Mouse (Mus musculus) embryonic facial prominence, embryonic 11.5 days (tissue): Measurements from ENCODE around the gene Hsp90ab1. TPM values are rescaled to one million over a fixed set of nuclear protein-coding genes. Genes with fewer than 3 reads are reported as not detected.

Experiments
- ATAC-seq: fragments of 200-750 bp; cut with Nextera tagmentation; replicated peaks from 2 replicates; pipeline ENCODE4 v1.8.0; 2017; ENCODE audit warnings: low read depth; ENCODE audit not compliant: insufficient number of reproducible peaks, low FRiP score, low TSS enrichment
- DNase-seq: peaks from one replicate; pipeline ENCODE4 v3.0.0-alpha.2; 2015; ENCODE audit warnings: low spot score
- H3K27ac ChIP-seq: fragments of 300-500 bp; sonication (generic); replicated peaks from 2 replicates; pipeline ENCODE4 v1.5.1; 2014; ENCODE audit warnings: mild to moderate bottlenecking, low read depth, low read length, control low read depth
- H3K27me3 ChIP-seq: fragments of 300-500 bp; sonication (generic); 2 replicates; pipeline ENCODE4 v1.6.1; 2014; ENCODE audit warnings: mild to moderate bottlenecking, low read length, moderate library complexity, mixed read lengths; ENCODE audit not compliant: control insufficient read depth, insufficient read depth
- H3K36me3 ChIP-seq: fragments of 300-500 bp; sonication (generic); replicated peaks from 2 replicates; pipeline ENCODE4 v1.6.1; 2014; ENCODE audit warnings: low read depth, mild to moderate bottlenecking, low read length, moderate library complexity, mixed read lengths; ENCODE audit not compliant: control insufficient read depth, insufficient read depth
- H3K4me1 ChIP-seq: fragments of 300-500 bp; sonication (generic); 2 replicates; pipeline ENCODE4 v1.6.1; 2014; ENCODE audit warnings: low read length, mixed read lengths; ENCODE audit not compliant: control insufficient read depth, insufficient read depth
- H3K4me2 ChIP-seq: fragments of 300-500 bp; sonication (generic); 2 replicates; pipeline ENCODE4 v1.6.1; 2014; ENCODE audit warnings: low read depth, mild to moderate bottlenecking, control low read depth, low read length, moderate library complexity
- H3K4me3 ChIP-seq: fragments of 300-500 bp; sonication (generic); 2 replicates; pipeline ENCODE4 v1.5.1; 2014; ENCODE audit warnings: low read depth, low read length, control low read depth
- H3K9ac ChIP-seq: fragments of 300-500 bp; sonication (generic); replicated peaks from 2 replicates; pipeline ENCODE4 v1.6.1; 2014; ENCODE audit warnings: mild to moderate bottlenecking, control low read depth, low read length
- H3K9me3 ChIP-seq: fragments of 300-500 bp; sonication (generic); replicated peaks from 2 replicates; pipeline ENCODE4 v1.6.1; 2016; ENCODE audit warnings: mild to moderate bottlenecking, low read length, inconsistent platforms, mixed read lengths; ENCODE audit not compliant: control insufficient read depth
- WGBS: fragments of 180-500 bp; shearing (Covaris S2); extraction: QIAGEN DNeasy Blood & Tissue Kit; methylation state at CpG from one replicate; pipeline ENCODE4 v1.1.7; 2014; 5-methylcytosine and 5-hydroxymethylcytosine counted together
- polyA plus RNA-seq: library from polyadenylated mRNA; unstranded; fragments of >200 nt; fragmentation: Nextera tagmentation; extraction: Ambion mirVana; gene quantifications from 2 replicates; pipeline ENCODE4 v1.2.1, GENCODE M21; 2014

The Hsp90ab1 gene
- polyA plus RNA-seq, 1 experiment from 2014 or later, result 1,660 TPM

GRCm38 (mm10) chr17:45544001-45544872 is 28.8 kb downstream of the Hsp90ab1 start:
- Histone ChIP-seq H3K4me3 (no peak overlapping the region), H3K9me3 (no peaks in the 10 kb centered on the region), H3K4me1 (peaks cover 8% of the 10 kb centered on the region), H3K9ac (no peak overlapping the region), H3K27ac (no peak overlapping the region), H3K36me3 (no peaks in the 10 kb centered on the region; the same call in none of the 2 replicates), H3K27me3 (peaks cover 49% of the 10 kb centered on the region), H3K4me2 (no peak overlapping the region)
- DNase-seq (peak; percentile 42), ATAC-seq (no peak)
- 7% methylated on average over 24 of the region's 24 CpGs for WGBS

DNA sequence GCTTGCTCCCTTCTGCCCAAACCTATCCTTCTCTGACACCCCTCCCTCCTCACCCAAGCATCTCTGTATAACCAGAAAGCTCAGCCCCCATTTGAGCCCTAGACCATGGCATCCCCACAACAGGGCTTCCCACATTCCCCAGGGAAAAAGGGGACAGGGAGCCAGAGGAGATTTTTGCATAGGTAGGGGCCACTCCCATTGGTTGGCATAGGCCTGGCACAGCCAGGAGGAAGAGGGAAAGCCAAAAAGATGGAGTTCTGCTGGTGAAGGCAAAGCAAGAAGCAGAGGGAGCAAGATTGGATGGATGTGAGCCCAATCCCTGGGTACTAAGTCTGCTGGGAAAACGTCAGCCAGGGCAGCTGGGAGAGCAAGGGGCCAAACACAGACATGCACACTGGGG is 30.0 kb downstream of the Hsp90ab1 start:
- H3K9me3 ChIP-seq, result no peaks in the 10 kb centered on the region
- ATAC-seq, result no peak

DNA sequence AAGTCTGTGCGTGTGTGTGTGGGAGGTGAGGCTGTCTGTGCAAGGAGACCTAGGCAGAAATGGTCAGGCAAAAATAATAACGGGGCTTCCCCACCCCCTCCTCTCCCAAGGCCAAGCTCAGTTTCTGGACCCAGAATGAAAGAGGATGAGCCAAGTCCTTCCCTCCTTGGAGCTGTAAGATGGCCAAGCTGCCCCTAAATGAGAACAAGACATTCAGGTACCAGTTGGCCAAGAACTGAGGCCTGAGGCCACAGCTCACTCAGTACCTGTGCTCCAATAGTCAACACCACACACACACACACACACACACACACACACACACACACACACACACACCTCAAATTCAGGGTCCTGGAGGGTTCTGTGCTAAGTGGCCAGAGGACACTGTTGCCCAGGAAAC is 30.4 kb downstream of the Hsp90ab1 start:
- H3K27me3 ChIP-seq, result peaks cover 46% of the 10 kb centered on the region

More for the DNA sequence above, 30.0 kb downstream of the Hsp90ab1 start:
- Histone ChIP-seq H3K27ac (no peak overlapping the region), H3K4me3 (no peak overlapping the region), H3K4me1 (peaks cover 8% of the 10 kb centered on the region), H3K4me2 (no peak overlapping the region), H3K27me3 (peaks cover 46% of the 10 kb centered on the region), H3K36me3 (no peaks in the 10 kb centered on the region; the same call in none of the 2 replicates), H3K9ac (no peak overlapping the region)
- no peak for DNase-seq
- WGBS, result 19% methylated on average over 1 of the region's 1 CpGs

GRCm38 (mm10) chr17:45542129-45542528 is 30.9 kb downstream of the Hsp90ab1 start:
- no peak overlapping the region for H3K4me3 ChIP-seq

More for the DNA sequence above, 30.4 kb downstream of the Hsp90ab1 start:
- Histone ChIP-seq H3K4me2 (no peak overlapping the region), H3K9me3 (no peaks in the 10 kb centered on the region), H3K4me3 (no peak overlapping the region), H3K27ac (no peak overlapping the region), H3K4me1 (peaks cover 8% of the 10 kb centered on the region), H3K36me3 (no peaks in the 10 kb centered on the region; the same call in none of the 2 replicates), H3K9ac (no peak overlapping the region)
- ATAC-seq (no peak), DNase-seq (no peak)
- WGBS, result 79% methylated on average over 2 of the region's 2 CpGs

DNA sequence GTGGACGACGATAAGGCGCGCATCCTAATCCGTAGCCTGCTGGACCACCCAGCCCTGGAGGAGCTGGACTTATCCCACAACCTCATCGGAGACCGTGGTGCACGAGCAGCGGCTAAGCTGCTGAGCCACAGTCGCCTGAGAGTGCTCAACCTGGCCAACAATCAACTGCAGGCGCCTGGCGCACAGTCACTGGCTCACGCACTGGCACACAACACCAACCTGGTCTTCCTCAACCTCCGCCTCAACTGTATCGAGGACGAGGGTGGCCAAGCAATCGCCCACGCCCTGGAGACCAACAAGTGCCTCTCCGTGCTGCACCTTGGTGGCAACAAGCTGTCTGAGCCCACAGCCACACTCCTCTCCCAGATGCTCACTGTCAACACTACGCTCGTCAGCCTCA is 33.4 kb downstream of the Hsp90ab1 start:
- H3K4me3 ChIP-seq, result no peak overlapping the region
- no peaks in the 10 kb centered on the region; the same call in 1 of the 2 replicates for H3K36me3 ChIP-seq
- no peak overlapping the region for H3K27ac ChIP-seq
- WGBS, result 79% methylated on average over 21 of the region's 21 CpGs
- H3K4me2 ChIP-seq, result no peak overlapping the region
- no peaks in the 10 kb centered on the region; the same call in 1 of the 2 replicates for H3K4me1 ChIP-seq
- no peaks in the 10 kb centered on the region for H3K9me3 ChIP-seq
- ATAC-seq, result no peak
- DNase-seq, result no peak
- H3K27me3 ChIP-seq, result peaks cover 24% of the 10 kb centered on the region
- H3K9ac ChIP-seq, result no peak overlapping the region

More at GRCm38 (mm10) chr17:45542129-45542528, 30.9 kb downstream of the Hsp90ab1 start:
- H3K36me3 ChIP-seq, result no peaks in the 10 kb centered on the region; the same call in none of the 2 replicates
- H3K27ac ChIP-seq, result no peak overlapping the region
- ATAC-seq, result no peak
- peaks cover 42% of the 10 kb centered on the region for H3K27me3 ChIP-seq
- no peaks in the 10 kb centered on the region for H3K9me3 ChIP-seq
- no peak overlapping the region for H3K4me2 ChIP-seq
- DNase-seq, result no peak
- H3K9ac ChIP-seq, result no peak overlapping the region
- WGBS, result 44% methylated on average over 6 of the region's 6 CpGs
- peaks cover 8% of the 10 kb centered on the region for H3K4me1 ChIP-seq

DNA sequence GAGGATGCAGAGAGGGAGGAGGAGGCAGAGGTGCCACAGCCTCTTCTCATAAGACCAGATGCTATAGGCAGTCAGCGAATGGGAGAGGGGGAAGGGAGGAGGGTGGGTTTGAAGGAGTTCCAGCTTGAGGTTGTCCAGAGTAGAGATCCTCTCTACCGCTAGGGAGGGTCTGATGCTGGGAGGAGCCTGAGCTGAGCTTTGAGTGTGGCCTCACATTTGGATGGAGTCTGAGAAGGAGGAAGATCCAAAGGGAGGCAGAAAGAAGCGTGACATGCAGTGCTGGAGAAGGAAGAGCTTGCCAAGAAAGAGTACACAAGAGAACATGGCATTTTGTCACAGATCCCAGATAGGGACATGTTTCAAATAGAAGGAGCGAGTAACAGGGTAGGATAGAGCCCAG is 34.7 kb downstream of the Hsp90ab1 start:
- no peak overlapping the region for H3K4me3 ChIP-seq
- WGBS, result 63% methylated on average over 4 of the region's 4 CpGs
- H3K36me3 ChIP-seq, result no peaks in the 10 kb centered on the region
- H3K9ac ChIP-seq, result no peak overlapping the region
- H3K4me1 ChIP-seq, result no peaks in the 10 kb centered on the region
- H3K27ac ChIP-seq, result no peak overlapping the region
- no peaks in the 10 kb centered on the region for H3K9me3 ChIP-seq
- H3K27me3 ChIP-seq, result peaks cover 14% of the 10 kb centered on the region
- DNase-seq (no peak), ATAC-seq (no peak)
- no peak overlapping the region for H3K4me2 ChIP-seq

DNA sequence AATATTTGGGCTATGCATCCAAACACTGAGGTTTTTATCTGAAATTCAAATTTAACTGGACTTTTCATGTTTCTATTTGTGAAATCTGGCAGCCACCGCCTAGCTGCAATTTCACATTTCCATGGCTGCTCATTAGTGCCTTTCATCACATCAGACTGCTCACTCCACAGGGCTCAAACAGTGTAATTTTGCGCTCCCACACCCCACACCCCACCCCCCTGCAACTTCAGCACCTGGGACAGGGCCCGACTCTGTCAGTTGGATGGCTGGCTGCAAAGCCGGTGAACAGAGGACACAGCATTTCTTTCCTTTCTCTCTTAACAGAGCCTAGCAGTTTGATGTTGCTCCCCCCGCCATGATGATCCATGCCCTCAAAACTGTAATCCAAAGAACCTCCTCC is 36.8 kb downstream of the Hsp90ab1 start:
- Histone ChIP-seq H3K27me3 (peaks cover 8% of the 10 kb centered on the region; the same call in 1 of the 2 replicates), H3K9me3 (no peaks in the 10 kb centered on the region), H3K4me2 (no peak overlapping the region), H3K4me1 (no peaks in the 10 kb centered on the region), H3K4me3 (no peak overlapping the region), H3K27ac (no peak overlapping the region), H3K9ac (no peak overlapping the region), H3K36me3 (no peaks in the 10 kb centered on the region)
- WGBS, result 16% methylated on average over 5 of the region's 5 CpGs
- ATAC-seq, result no peak
- DNase-seq, result peak; percentile 73

DNA sequence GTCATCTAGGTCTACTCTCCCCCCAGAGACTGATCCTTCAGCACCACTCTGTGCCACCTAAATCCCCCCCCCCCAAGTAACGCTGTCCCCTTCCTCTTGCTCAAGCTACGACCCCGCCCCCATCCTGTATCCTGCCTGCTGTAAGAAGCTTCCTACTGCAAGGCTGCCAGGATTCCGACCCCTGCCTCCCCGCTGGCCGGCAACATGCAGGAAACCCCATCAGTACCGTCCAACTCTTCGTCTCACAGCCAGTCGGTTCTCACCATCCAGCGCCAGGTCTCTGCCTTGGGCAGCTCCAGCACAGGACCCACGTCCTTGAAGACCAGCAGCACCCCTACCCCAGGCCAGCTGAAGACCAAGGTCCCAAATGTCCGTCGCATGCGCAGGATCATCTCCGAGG is 40.2 kb downstream of the Hsp90ab1 start:
- Histone ChIP-seq H3K27me3 (peaks cover 8% of the 10 kb centered on the region; the same call in 1 of the 2 replicates), H3K4me2 (no peak overlapping the region), H3K36me3 (no peaks in the 10 kb centered on the region), H3K4me3 (no peak overlapping the region), H3K9ac (no peak overlapping the region), H3K27ac (no peak overlapping the region), H3K9me3 (no peaks in the 10 kb centered on the region), H3K4me1 (no peaks in the 10 kb centered on the region)
- ATAC-seq (no peak), DNase-seq (no peak)
- 48% methylated on average over 15 of the region's 15 CpGs for WGBS
